Mouse (Mus musculus): ENCODE results near the gene Tmem9.

The Tmem9 gene

GRCm38 (mm10) chr1:136018390-136019189, 10.6 kb downstream of the Tmem9 start:
- in situ Hi-C loops (cut with MboI; ENCODE audit: unreplicated experiment in 2 of 2), result no loop called here

- in situ Hi-C loops (cut with MboI; ENCODE audit: unreplicated experiment in 2 of 2), result no loop called here
These were observed 22.3 kb downstream of the Tmem9 start for GRCm38 (mm10) chr1:136030201-136030600.

GRCm38 (mm10) chr1:136031697-136032096, 23.7 kb downstream of the Tmem9 start:
- in situ Hi-C loops (cut with MboI; ENCODE audit: unreplicated experiment in 2 of 2), result no loop called here

- in situ Hi-C loops (cut with MboI; ENCODE audit: unreplicated experiment in 2 of 2), result no loop called here
These were observed 25.0 kb downstream of the Tmem9 start for GRCm38 (mm10) chr1:136032961-136033360.

- in situ Hi-C loops (cut with MboI; ENCODE audit: unreplicated experiment in 2 of 2), result no loop called here
These were observed 31.0 kb downstream of the Tmem9 start for GRCm38 (mm10) chr1:136038746-136039538.

GRCm38 (mm10) chr1:136040452-136040851, 32.5 kb downstream of the Tmem9 start:
- in situ Hi-C loops (cut with MboI; ENCODE audit: unreplicated experiment in 2 of 2), result loop anchor here in 1 of 2 experiments (10.0 kb wide), 1 partner anchor 134 kb away; no protein-coding TSS in a partner anchor

- in situ Hi-C loops (cut with MboI; ENCODE audit: unreplicated experiment in 2 of 2), result loop anchor here in 1 of 2 experiments (10.0 kb wide), 1 partner anchor 134 kb away; no protein-coding TSS in a partner anchor
These were observed 32.9 kb downstream of the Tmem9 start for GRCm38 (mm10) chr1:136040874-136041273.

- in situ Hi-C loops (cut with MboI; ENCODE audit: unreplicated experiment in 2 of 2), result loop anchor here (5.0 to 10.0 kb wide), 4 partner anchors 129 to 417 kb away; no protein-coding TSS in a partner anchor
These were observed 37.8 kb downstream of the Tmem9 start for GRCm38 (mm10) chr1:136045774-136046173.

GRCm38 (mm10) chr1:136047432-136047831, 39.5 kb downstream of the Tmem9 start:
- in situ Hi-C loops (cut with MboI; ENCODE audit: unreplicated experiment in 2 of 2), result loop anchor here (5.0 to 10.0 kb wide), 4 partner anchors 127 to 415 kb away; no protein-coding TSS in a partner anchor

- in situ Hi-C loops (cut with MboI; ENCODE audit: unreplicated experiment in 2 of 2), result loop anchor here (5.0 to 10.0 kb wide), 4 partner anchors 127 to 414 kb away; no protein-coding TSS in a partner anchor
These were observed 39.9 kb downstream of the Tmem9 start for GRCm38 (mm10) chr1:136047894-136048293.

- in situ Hi-C loops (cut with MboI; ENCODE audit: unreplicated experiment in 2 of 2), result no loop called here
These were observed 42.5 kb downstream of the Tmem9 start, which contains the start of gene Ascl5 for GRCm38 (mm10) chr1:136050312-136051012. Gene Ascl5 (plus strand): TSS chr1:136050804.

- in situ Hi-C loops (cut with MboI; ENCODE audit: unreplicated experiment in 2 of 2), result no loop called here
These were observed 43.0 kb downstream of the Tmem9 start for GRCm38 (mm10) chr1:136051013-136051315.

- in situ Hi-C loops (cut with MboI; ENCODE audit: unreplicated experiment in 2 of 2), result no loop called here
These were observed 43.5 kb downstream of the Tmem9 start for GRCm38 (mm10) chr1:136051465-136051864.

- in situ Hi-C loops (cut with MboI; ENCODE audit: unreplicated experiment in 2 of 2), result no loop called here
These were observed 44.6 kb downstream of the Tmem9 start, which contains the start of gene Cacna1s for GRCm38 (mm10) chr1:136052547-136052946. Gene Cacna1s (plus strand): TSS chr1:136052750.

GRCm38 (mm10) chr1:136055771-136056170, 47.8 kb downstream of the Tmem9 start:
- in situ Hi-C loops (cut with MboI; ENCODE audit: unreplicated experiment in 2 of 2), result no loop called here

GRCm38 (mm10) chr1:136058594-136058993, 50.6 kb downstream of the Tmem9 start:
- in situ Hi-C loops (cut with MboI; ENCODE audit: unreplicated experiment in 2 of 2), result no loop called here

- in situ Hi-C loops (cut with MboI; ENCODE audit: unreplicated experiment in 2 of 2), result no loop called here
These were observed 53.3 kb downstream of the Tmem9 start for GRCm38 (mm10) chr1:136061041-136061789.

- in situ Hi-C loops (cut with MboI; ENCODE audit: unreplicated experiment in 2 of 2), result no loop called here
These were observed 53.8 kb downstream of the Tmem9 start for GRCm38 (mm10) chr1:136061790-136062141.

- in situ Hi-C loops (cut with MboI; ENCODE audit: unreplicated experiment in 2 of 2), result no loop called here
These were observed 56.0 kb downstream of the Tmem9 start for GRCm38 (mm10) chr1:136063991-136064390.

GRCm38 (mm10) chr1:136066621-136067020, 58.7 kb downstream of the Tmem9 start:
- in situ Hi-C loops (cut with MboI; ENCODE audit: unreplicated experiment in 2 of 2), result no loop called here
